Mouse (Mus musculus): ENCODE data around the gene Pidd1.
A peak's percentile ranks its signal among the peaks of the same experiment; 100 is the strongest.

Gene Pidd1

GRCm38 (mm10) chr7:141435129-141435855, 8.5 kb downstream of the Pidd1 start:
- DNase-seq, result peak; percentile 79 to 82

GRCm38 (mm10) chr7:141434464-141434863, 9.4 kb downstream of the Pidd1 start:
- DNase-seq, result peak; percentile 85 to 89

- peak; percentile 49 to 62 for DNase-seq
Observed at GRCm38 (mm10) chr7:141433517-141434400, 10.1 kb downstream of the Pidd1 start.

GRCm38 (mm10) chr7:141432741-141433516, 10.9 kb downstream of the Pidd1 start:
- peak; percentile 93 to 97 for DNase-seq

GRCm38 (mm10) chr7:141432186-141432611, 11.6 kb downstream of the Pidd1 start:
- DNase-seq, result peak; percentile 58 to 68

GRCm38 (mm10) chr7:141431434-141432185, 12.2 kb downstream of the Pidd1 start:
- no peak for DNase-seq

GRCm38 (mm10) chr7:141430585-141431240, 13.1 kb downstream of the Pidd1 start:
- peak in 1 of 2 experiments; percentile 33 for DNase-seq

- DNase-seq, result peak in 1 of 2 experiments; percentile 44
Observed at GRCm38 (mm10) chr7:141429840-141430584, 13.8 kb downstream of the Pidd1 start.

GRCm38 (mm10) chr7:141429310-141429709, 14.5 kb downstream of the Pidd1 start, which contains the start of gene Cend1:
Gene Cend1 (minus strand): TSS chr7:141429491.
- peak; percentile 92 to 96 for DNase-seq

- no peak for DNase-seq
Observed at GRCm38 (mm10) chr7:141428701-141429100, 15.1 kb downstream of the Pidd1 start.

GRCm38 (mm10) chr7:141426948-141427730, 16.7 kb downstream of the Pidd1 start:
- DNase-seq, result peak in 1 of 2 experiments; percentile 24

GRCm38 (mm10) chr7:141423811-141424210, 20.0 kb downstream of the Pidd1 start:
- no peak for DNase-seq

GRCm38 (mm10) chr7:141420030-141420702, 23.7 kb downstream of the Pidd1 start:
- DNase-seq, result no peak

- peak; percentile 59 to 61 for DNase-seq
Observed at GRCm38 (mm10) chr7:141418970-141419369, 24.9 kb downstream of the Pidd1 start.

- DNase-seq, result peak in 1 of 2 experiments; percentile 12
Observed at GRCm38 (mm10) chr7:141417731-141418681, 25.8 kb downstream of the Pidd1 start.

- peak in 1 of 2 experiments; percentile 5 for DNase-seq
Observed at GRCm38 (mm10) chr7:141416144-141416841, 27.5 kb downstream of the Pidd1 start.
